Mouse (Mus musculus) neural tube, embryonic 12.5 days (tissue): Measurements from ENCODE around the gene Pnpla1. TPM values are rescaled to one million over a fixed set of nuclear protein-coding genes. Genes with fewer than 3 reads are reported as not detected.

ENCODE experiments used
- ATAC-seq: fragments of 200-750 bp; cut with Nextera tagmentation; 2 replicates; pipeline ENCODE4 v1.8.0; 2017; ENCODE audit warnings: low read depth, mild to moderate bottlenecking, moderate TSS enrichment, moderate library complexity; ENCODE audit not compliant: low FRiP score
- H3K27ac ChIP-seq: fragments of 300-500 bp; sonication (generic); 2 replicates; pipeline ENCODE4 v1.5.1; 2016
- H3K27me3 ChIP-seq: fragments of 300-500 bp; sonication (generic); replicated peaks from 2 replicates; pipeline ENCODE4 v1.6.1; 2016; ENCODE audit warnings: mild to moderate bottlenecking
- H3K36me3 ChIP-seq: fragments of 300-500 bp; sonication (generic); 2 replicates; pipeline ENCODE4 v1.6.1; 2016; ENCODE audit warnings: mild to moderate bottlenecking
- H3K4me1 ChIP-seq: fragments of 300-500 bp; sonication (generic); 2 replicates; pipeline ENCODE4 v1.6.1; 2016
- H3K4me2 ChIP-seq: fragments of 300-500 bp; sonication (generic); replicated peaks from 2 replicates; pipeline ENCODE4 v1.6.1; 2016; ENCODE audit warnings: mild to moderate bottlenecking
- H3K4me3 ChIP-seq: fragments of 300-500 bp; sonication (generic); 2 replicates; pipeline ENCODE4 v1.5.1; 2016
- H3K9ac ChIP-seq: fragments of 300-500 bp; sonication (generic); 2 replicates; pipeline ENCODE4 v1.6.1; 2016; ENCODE audit warnings: mild to moderate bottlenecking
- H3K9me3 ChIP-seq: fragments of 300-500 bp; sonication (generic); 2 replicates; pipeline ENCODE4 v1.6.1; 2016; ENCODE audit warnings: mild to moderate bottlenecking
- whole genome bisulfite sequencing: fragments of 180-500 bp; shearing (Covaris S2); methylation state at CpG from one replicate; pipeline ENCODE4 v1.1.7; 2016; 5-methylcytosine and 5-hydroxymethylcytosine counted together
- polyA plus RNA-seq: library from polyadenylated mRNA; unstranded; fragments of >200 nt; fragmentation: Nextera tagmentation; extraction: Ambion mirVana; gene quantifications from 2 replicates; pipeline ENCODE4 v1.2.1, GENCODE M21; 2016

Pnpla1 gene
- polyA plus RNA-seq, 1 experiment from 2014 or later = not detected

- no peak for ATAC-seq
- H3K27ac ChIP-seq = no peak overlapping the region
- H3K4me3 ChIP-seq = no peak overlapping the region
- 93% methylated on average over 11 of the region's 11 CpGs for WGBS
- H3K4me2 ChIP-seq = no peak overlapping the region
- H3K9me3 ChIP-seq = no peaks in the 10 kb centered on the region
- H3K27me3 ChIP-seq = no peaks in the 10 kb centered on the region
- H3K9ac ChIP-seq = no peak overlapping the region
- H3K36me3 ChIP-seq = no peaks in the 10 kb centered on the region
- no peaks in the 10 kb centered on the region for H3K4me1 ChIP-seq
These were observed 38.0 kb downstream of the Pnpla1 start for GRCm38 (mm10) chr17:28896095-28896780.

GRCm38 (mm10) chr17:28897817-28898216 is 39.6 kb downstream of the Pnpla1 start:
- Histone ChIP-seq H3K36me3 (no peaks in the 10 kb centered on the region), H3K9me3 (no peaks in the 10 kb centered on the region), H3K27me3 (no peaks in the 10 kb centered on the region), H3K4me1 (no peaks in the 10 kb centered on the region), H3K9ac (no peak overlapping the region), H3K27ac (no peak overlapping the region), H3K4me2 (no peak overlapping the region), H3K4me3 (no peak overlapping the region)
- no peak for ATAC-seq
- WGBS = 91% methylated on average over 5 of the region's 5 CpGs

GRCm38 (mm10) chr17:28898249-28898648 is 40.0 kb downstream of the Pnpla1 start:
- Histone ChIP-seq H3K4me2 (no peak overlapping the region), H3K4me1 (no peaks in the 10 kb centered on the region), H3K4me3 (no peak overlapping the region), H3K9me3 (no peaks in the 10 kb centered on the region), H3K27me3 (no peaks in the 10 kb centered on the region), H3K9ac (no peak overlapping the region), H3K27ac (no peak overlapping the region), H3K36me3 (no peaks in the 10 kb centered on the region)
- WGBS = 80% methylated on average over 5 of the region's 5 CpGs
- ATAC-seq = no peak

GRCm38 (mm10) chr17:28899427-28899826 is 41.2 kb downstream of the Pnpla1 start:
- no peak overlapping the region for H3K27ac ChIP-seq
- no peaks in the 10 kb centered on the region for H3K4me1 ChIP-seq
- H3K27me3 ChIP-seq = no peaks in the 10 kb centered on the region
- no peak overlapping the region for H3K9ac ChIP-seq
- no peak overlapping the region for H3K4me2 ChIP-seq
- H3K4me3 ChIP-seq = no peak overlapping the region
- no peaks in the 10 kb centered on the region for H3K36me3 ChIP-seq
- no peak for ATAC-seq
- no peaks in the 10 kb centered on the region for H3K9me3 ChIP-seq
- WGBS = 85% methylated on average over 19 of the region's 19 CpGs

- Histone ChIP-seq H3K9me3 (no peaks in the 10 kb centered on the region), H3K27ac (no peak overlapping the region)
These were observed 43.3 kb downstream of the Pnpla1 start for GRCm38 (mm10) chr17:28901559-28901958.

DNA sequence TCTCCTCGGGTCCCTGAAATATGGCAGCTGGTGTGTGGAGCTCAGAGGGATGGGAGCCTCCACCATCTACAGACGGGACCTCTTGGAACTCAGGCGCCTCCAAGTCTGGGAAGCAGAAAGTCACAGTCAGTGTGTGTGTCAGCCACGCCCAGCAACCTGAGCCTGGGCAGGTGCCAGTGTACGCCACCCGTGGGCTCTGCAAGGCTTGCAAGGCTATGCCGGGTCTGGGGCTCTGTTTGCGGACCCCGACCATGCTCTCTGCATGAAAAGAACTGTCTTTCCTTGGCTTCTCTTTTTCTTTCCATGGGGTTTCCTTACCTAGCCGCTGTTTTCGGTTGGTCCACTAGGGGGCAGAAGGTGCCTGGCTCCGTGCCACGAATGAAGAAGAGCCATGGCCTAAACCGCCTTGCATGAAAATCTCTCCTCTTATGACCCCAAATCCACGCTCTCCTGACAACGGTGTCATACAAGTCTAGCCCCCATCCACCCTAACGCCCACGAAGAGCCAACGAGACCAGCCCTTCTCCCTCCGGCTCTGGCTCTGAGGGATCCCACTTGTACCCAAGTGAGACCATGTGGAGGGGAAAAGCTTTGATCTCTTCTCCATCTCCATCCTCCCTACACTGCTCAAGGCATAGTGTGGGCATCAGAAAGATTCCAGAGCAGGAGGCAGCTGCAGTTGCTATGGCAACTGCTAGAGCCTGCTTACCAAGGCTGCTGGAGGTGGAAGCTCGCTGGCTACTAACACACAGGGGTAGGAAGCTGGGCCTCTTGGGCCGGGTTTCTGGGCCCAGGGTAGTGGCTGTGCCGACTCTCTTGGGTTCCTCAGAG is 46.5 kb downstream of the Pnpla1 start:
- 33% methylated on average over 23 of the region's 23 CpGs for WGBS
- H3K4me3 ChIP-seq = no peak overlapping the region
- ATAC-seq = 0 out of 2 replicates have a peak, but pooled peaks have one; percentile 53
- no peaks in the 10 kb centered on the region for H3K36me3 ChIP-seq
- H3K9me3 ChIP-seq = no peaks in the 10 kb centered on the region
- H3K9ac ChIP-seq = no peak overlapping the region
- no peak overlapping the region for H3K27ac ChIP-seq
- peaks cover 7% of the 10 kb centered on the region; the same call in 1 of the 2 replicates for H3K27me3 ChIP-seq
- no peak overlapping the region for H3K4me2 ChIP-seq
- H3K4me1 ChIP-seq = peaks cover 11% of the 10 kb centered on the region; the same call in 1 of the 2 replicates

More at GRCm38 (mm10) chr17:28901559-28901958, 43.3 kb downstream of the Pnpla1 start:
- H3K4me3 ChIP-seq = no peak overlapping the region
- whole genome bisulfite sequencing = 75% methylated on average over 4 of the region's 4 CpGs
- ATAC-seq = no peak
- H3K9ac ChIP-seq = no peak overlapping the region
- no peak overlapping the region for H3K4me2 ChIP-seq
- no peaks in the 10 kb centered on the region for H3K36me3 ChIP-seq
- H3K27me3 ChIP-seq = no peaks in the 10 kb centered on the region
- 0 out of 2 replicates have a peak, but pooled peaks cover 5% of the 10 kb centered on the region for H3K4me1 ChIP-seq

DNA sequence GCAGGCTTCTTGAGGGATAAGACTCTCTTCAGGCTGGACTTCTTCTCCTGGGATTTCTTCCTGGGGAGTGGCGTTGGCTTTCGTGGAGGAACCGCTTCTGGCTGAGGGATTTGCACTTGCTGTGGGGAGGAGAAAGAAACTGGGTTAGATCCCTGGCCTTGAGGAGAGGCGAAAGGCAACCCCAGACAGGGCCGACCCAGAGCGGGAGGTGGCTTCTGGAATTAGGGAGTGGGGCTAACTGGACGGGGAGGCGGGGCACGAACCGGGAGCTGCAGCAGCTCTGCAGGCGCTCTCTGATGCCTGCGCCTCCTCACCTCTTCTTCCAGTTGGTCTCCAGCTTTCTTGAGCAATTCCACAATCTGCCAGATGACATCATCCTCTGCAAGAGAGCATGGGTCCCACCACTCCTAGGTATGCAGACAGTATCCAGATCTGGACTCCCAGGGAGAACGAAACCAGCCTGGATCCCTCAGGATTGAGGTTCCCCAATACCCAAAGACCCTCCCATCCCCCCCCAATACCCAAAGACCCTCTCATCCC is 47.2 kb downstream of the Pnpla1 start:
- Histone ChIP-seq H3K4me2 (no peak overlapping the region), H3K4me1 (peaks cover 11% of the 10 kb centered on the region; the same call in 1 of the 2 replicates), H3K36me3 (no peaks in the 10 kb centered on the region), H3K9me3 (no peaks in the 10 kb centered on the region), H3K9ac (no peak overlapping the region), H3K27me3 (peaks cover 13% of the 10 kb centered on the region), H3K27ac (no peak overlapping the region), H3K4me3 (no peak overlapping the region)
- 69% methylated on average over 13 of the region's 13 CpGs for WGBS
- no peak for ATAC-seq

- no peak overlapping the region for H3K9ac ChIP-seq
- no peaks in the 10 kb centered on the region for H3K36me3 ChIP-seq
- ATAC-seq = no peak
- 76% methylated on average over 7 of the region's 7 CpGs for WGBS
- H3K4me1 ChIP-seq = peaks cover 11% of the 10 kb centered on the region; the same call in 1 of the 2 replicates
- H3K27me3 ChIP-seq = peaks cover 13% of the 10 kb centered on the region
- no peaks in the 10 kb centered on the region for H3K9me3 ChIP-seq
- H3K4me2 ChIP-seq = no peak overlapping the region
- H3K4me3 ChIP-seq = no peak overlapping the region
- H3K27ac ChIP-seq = no peak overlapping the region
These were observed 49.7 kb downstream of the Pnpla1 start for GRCm38 (mm10) chr17:28907959-28908358.

- H3K9ac ChIP-seq = no peak overlapping the region
- H3K4me2 ChIP-seq = peak overlapping the region; percentile 54
- H3K27ac ChIP-seq = no peak overlapping the region
- peaks cover 11% of the 10 kb centered on the region; the same call in 1 of the 2 replicates for H3K4me1 ChIP-seq
- H3K9me3 ChIP-seq = no peaks in the 10 kb centered on the region
- no peak for ATAC-seq
- WGBS = 8% methylated on average over 29 of the region's 29 CpGs
- no peaks in the 10 kb centered on the region for H3K36me3 ChIP-seq
- no peak overlapping the region; the same call in 1 of the 2 replicates for H3K4me3 ChIP-seq
- H3K27me3 ChIP-seq = peaks cover 13% of the 10 kb centered on the region
These were observed 51.2 kb downstream of the Pnpla1 start for GRCm38 (mm10) chr17:28909252-28909941.

DNA sequence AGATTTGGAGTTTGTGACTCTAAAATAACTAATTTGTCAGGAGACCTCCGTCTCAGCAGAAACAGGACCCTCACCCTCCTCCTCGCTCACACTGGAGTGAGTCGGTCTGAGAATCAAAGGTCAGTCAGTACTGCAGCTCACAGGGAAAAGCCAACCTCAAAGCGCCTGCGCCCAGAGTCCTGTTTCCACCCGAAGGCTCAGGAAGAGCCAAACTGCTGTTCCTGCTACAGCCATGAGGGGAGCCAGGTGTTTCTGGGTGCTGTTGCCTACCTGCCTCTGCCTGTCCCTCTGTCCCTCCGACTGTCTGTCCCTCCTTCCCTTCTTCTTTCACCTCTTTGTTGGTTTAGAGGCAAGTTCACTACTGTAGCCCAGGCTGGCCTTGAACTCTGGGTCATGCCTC is 51.9 kb downstream of the Pnpla1 start:
- H3K4me1 ChIP-seq = peaks cover 8% of the 10 kb centered on the region; the same call in 1 of the 2 replicates
- 0 out of 2 replicates have a peak overlapping the region, but pooled peaks have one; percentile 54 for H3K4me2 ChIP-seq
- WGBS = 26% methylated on average over 7 of the region's 7 CpGs
- no peak for ATAC-seq
- H3K4me3 ChIP-seq = no peak overlapping the region
- H3K27ac ChIP-seq = no peak overlapping the region
- H3K36me3 ChIP-seq = no peaks in the 10 kb centered on the region
- no peaks in the 10 kb centered on the region for H3K9me3 ChIP-seq
- H3K27me3 ChIP-seq = peaks cover 13% of the 10 kb centered on the region
- H3K9ac ChIP-seq = no peak overlapping the region

GRCm38 (mm10) chr17:28913200-28913599 is 55.0 kb downstream of the Pnpla1 start:
- H3K9me3 ChIP-seq = no peaks in the 10 kb centered on the region
- H3K4me3 ChIP-seq = no peak overlapping the region
- no peak overlapping the region for H3K4me2 ChIP-seq
- H3K9ac ChIP-seq = no peak overlapping the region
- peaks cover 7% of the 10 kb centered on the region; the same call in 1 of the 2 replicates for H3K4me1 ChIP-seq
- no peaks in the 10 kb centered on the region for H3K36me3 ChIP-seq
- WGBS = 75% methylated on average over 5 of the region's 5 CpGs
- ATAC-seq = no peak
- H3K27ac ChIP-seq = no peak overlapping the region
- H3K27me3 ChIP-seq = peaks cover 13% of the 10 kb centered on the region
